Mouse (Mus musculus): ENCODE data around the gene N4bp2. TPM values are rescaled to one million over a fixed set of nuclear protein-coding genes. Genes with fewer than 3 reads are reported as not detected.
"Not testable (repeated sequence)": the region's sequence is repeated elsewhere in the genome, so short reads cannot be mapped to it uniquely, and the experiment has no call there.

Gene N4bp2
- 3.4 and 4.3 TPM in 2 replicates for polyA plus RNA-seq (2012; ENCODE audit: insufficient read depth, low replicate concordance)

DNA sequence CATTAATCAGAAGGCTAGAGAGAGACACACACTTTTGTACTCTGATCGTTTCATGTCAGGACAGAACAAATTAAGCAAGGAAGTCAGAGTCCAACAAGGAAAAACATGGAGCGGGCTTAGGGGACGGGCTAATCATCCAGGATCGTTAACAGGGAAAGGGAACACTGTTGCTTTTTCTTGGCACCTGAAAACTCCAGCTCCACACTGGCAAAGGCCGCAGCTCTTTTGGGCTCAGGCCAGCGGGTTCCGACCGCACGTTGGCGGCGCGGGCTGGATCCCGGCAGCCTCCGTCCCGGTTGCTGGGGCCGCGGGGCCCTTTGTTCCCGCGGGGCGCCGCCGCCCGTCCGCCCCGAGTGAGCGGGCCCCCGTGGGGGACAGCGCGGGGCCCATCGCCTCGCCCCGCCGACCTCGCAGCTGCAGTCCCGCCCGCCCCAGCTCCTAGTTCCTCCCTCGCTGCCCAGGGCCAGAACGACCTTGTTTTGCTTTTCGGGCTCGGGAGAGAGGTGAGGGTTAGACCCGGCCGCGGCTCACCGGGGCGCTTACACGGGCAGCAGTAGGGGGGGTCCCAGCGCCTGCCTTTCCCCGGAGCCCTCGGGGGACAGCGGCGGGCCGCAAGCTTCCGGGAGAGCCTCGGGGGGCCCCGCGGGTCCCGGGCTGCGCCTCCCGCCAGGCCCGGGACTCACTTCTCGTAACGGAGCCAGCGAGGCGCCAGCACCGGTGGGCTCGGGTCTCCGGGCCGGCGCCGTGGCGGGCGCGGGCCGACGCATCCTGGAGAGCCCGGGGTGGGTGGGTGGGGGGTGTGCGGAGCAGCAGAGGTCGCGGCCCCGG is at the start of gene N4bp2:
Gene N4bp2 (plus strand): TSS at position 434 of the 828 bp plus-strand sequence.
- Histone ChIP-seq H3K4me1 (peaks cover 27% of the 10 kb centered on the region), H3K27me3 (replicated peaks) (no peaks in the 10 kb centered on the region), H3K4me3 (replicated peaks) (peak within 1 kb of the TSS; percentile 97), H3K36me3 (replicated peaks; ENCODE audit: low read length) (peaks cover 7% of the 10 kb centered on the region), H3K9me3 (no peaks in the 10 kb centered on the region)
- TF ChIP-seq FLI1 (IDR thresholded peaks at IDR 0.05; ENCODE audit: low read length) = no peak
- no peak for TF ChIP-seq GATA1 (IDR thresholded peaks at IDR 0.05; ENCODE audit: borderline replicate concordance, low read length)

DNA sequence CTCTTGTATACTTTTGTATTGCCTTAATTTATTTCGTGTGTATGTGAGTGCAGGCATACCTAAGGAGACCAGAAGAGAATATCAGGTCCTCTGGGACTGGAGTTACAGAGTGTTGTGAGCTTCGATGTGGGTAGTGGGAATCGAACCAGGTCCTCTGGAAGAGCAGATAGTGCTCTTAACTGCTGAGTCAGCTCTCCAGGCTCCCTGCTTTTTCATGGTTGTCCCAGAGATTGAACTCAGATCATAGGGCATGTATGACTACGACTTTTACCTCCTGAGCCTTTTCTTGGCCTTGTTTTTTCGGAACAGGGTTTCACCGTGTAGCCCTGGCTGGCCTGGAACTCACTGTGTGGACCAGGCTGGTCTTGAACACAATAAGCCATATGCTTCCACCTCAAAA is 48.2 kb upstream of the N4bp2 start:
- TF ChIP-seq GATA1 (IDR thresholded peaks at IDR 0.05; ENCODE audit: borderline replicate concordance, low read length) (no peak), FLI1 (IDR thresholded peaks at IDR 0.05; ENCODE audit: low read length) (no peak)
- no peak overlapping the region for H3K4me3 ChIP-seq (replicated peaks)
- H3K9me3 ChIP-seq = no peaks in the 10 kb centered on the region
- peaks cover 31% of the 10 kb centered on the region for H3K4me1 ChIP-seq
- H3K36me3 ChIP-seq (replicated peaks; ENCODE audit: low read length) = peaks cover 3% of the 10 kb centered on the region
- no peaks in the 10 kb centered on the region for H3K27me3 ChIP-seq (replicated peaks)

DNA sequence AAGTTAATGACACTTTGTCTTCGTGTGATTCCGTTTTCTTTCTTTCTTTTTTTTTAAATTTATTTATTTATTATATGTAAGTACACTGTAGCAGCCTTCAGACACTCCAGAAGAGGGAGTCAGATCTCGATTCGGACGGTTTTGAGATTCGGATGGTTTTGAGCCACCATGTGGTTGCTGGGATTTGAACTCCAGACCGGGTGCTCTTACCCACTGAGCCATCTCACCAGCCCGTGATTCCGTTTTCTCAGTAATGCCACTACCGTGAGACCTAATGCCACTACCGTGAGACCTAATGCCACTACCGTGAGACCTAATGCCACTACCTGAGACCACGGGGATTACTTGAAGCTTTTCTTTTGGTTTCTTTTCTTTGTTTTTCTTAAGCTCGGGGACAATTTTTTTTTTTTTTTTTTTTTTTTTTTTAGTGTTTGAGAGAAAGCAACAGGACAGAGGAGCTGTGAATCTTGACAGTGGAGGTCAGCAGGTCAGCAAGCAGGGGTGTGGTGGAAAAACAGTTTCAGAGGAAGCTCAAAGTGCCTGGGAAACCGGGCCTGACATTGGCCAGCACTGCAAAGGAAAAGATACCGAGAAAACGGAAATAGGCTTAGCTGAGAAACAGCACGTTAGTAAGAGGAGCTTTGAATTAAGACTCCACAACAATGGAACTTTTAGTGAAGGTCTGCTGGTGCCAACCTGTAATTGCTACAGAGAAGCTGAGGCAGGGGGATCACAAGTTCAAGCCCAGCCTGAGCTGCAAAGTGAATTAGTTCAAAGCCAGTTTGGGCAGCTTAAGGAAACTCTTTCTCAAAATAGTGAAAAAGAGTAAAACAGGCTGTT is 46.0 kb upstream of the N4bp2 start:
- Histone ChIP-seq H3K4me3 (replicated peaks) (peak overlapping the region; percentile 33), H3K9me3 (no peaks in the 10 kb centered on the region), H3K36me3 (replicated peaks; ENCODE audit: low read length) (peaks cover 13% of the 10 kb centered on the region), H3K27me3 (replicated peaks) (no peaks in the 10 kb centered on the region), H3K4me1 (peaks cover 23% of the 10 kb centered on the region)
- TF ChIP-seq GATA1 (IDR thresholded peaks at IDR 0.05; ENCODE audit: borderline replicate concordance, low read length) = no peak
- no peak for TF ChIP-seq FLI1 (IDR thresholded peaks at IDR 0.05; ENCODE audit: low read length)

GRCm38 (mm10) chr5:65717903-65718211 is 45.5 kb upstream of the N4bp2 start:
- not testable (repeated sequence) for H3K27me3 ChIP-seq (replicated peaks); H3K9me3 ChIP-seq
- Histone ChIP-seq H3K4me3 (replicated peaks) (peak overlapping the region; percentile 33), H3K4me1 (peaks cover 29% of the 10 kb centered on the region), H3K36me3 (replicated peaks; ENCODE audit: low read length) (peaks cover 13% of the 10 kb centered on the region)

DNA sequence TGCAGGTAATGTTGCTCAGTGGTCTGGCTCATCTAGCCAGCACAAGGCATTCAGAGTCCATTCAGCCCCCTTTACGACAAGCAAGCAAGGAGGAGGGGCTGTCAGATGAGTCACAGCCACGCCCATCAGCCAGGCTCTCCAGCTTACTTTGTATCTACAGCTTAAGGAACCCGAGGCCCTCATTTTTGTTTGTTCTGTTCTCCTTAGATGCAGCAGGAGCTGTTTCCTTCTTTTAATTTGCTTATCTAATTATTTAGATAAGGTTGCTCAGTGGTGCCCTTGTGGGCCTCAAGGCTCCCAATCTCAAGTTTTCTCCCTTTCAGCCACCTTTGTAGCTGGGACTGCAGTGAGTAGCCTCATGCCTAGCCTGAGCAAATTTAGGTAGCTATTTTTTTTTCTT is 45.0 kb upstream of the N4bp2 start:
- H3K9me3 ChIP-seq = no peaks in the 10 kb centered on the region
- no peaks in the 10 kb centered on the region for H3K27me3 ChIP-seq (replicated peaks)
- H3K4me3 ChIP-seq (replicated peaks) = no peak overlapping the region
- no peak for TF ChIP-seq FLI1 (IDR thresholded peaks at IDR 0.05; ENCODE audit: low read length)
- no peak for TF ChIP-seq GATA1 (IDR thresholded peaks at IDR 0.05; ENCODE audit: borderline replicate concordance, low read length)
- peaks cover 34% of the 10 kb centered on the region for H3K4me1 ChIP-seq
- H3K36me3 ChIP-seq (replicated peaks; ENCODE audit: low read length) = peaks cover 13% of the 10 kb centered on the region

GRCm38 (mm10) chr5:65724311-65725054 is 38.8 kb upstream of the N4bp2 start:
- no peaks in the 10 kb centered on the region for H3K9me3 ChIP-seq
- peak overlapping the region; percentile 90 for H3K4me3 ChIP-seq (replicated peaks)
- TF ChIP-seq FLI1 (IDR thresholded peaks at IDR 0.05; ENCODE audit: low read length) = no peak
- TF ChIP-seq GATA1 (IDR thresholded peaks at IDR 0.05; ENCODE audit: borderline replicate concordance, low read length) = no peak
- H3K36me3 ChIP-seq (replicated peaks; ENCODE audit: low read length) = peaks cover 13% of the 10 kb centered on the region
- H3K27me3 ChIP-seq (replicated peaks) = no peaks in the 10 kb centered on the region
- peaks cover 56% of the 10 kb centered on the region for H3K4me1 ChIP-seq

DNA sequence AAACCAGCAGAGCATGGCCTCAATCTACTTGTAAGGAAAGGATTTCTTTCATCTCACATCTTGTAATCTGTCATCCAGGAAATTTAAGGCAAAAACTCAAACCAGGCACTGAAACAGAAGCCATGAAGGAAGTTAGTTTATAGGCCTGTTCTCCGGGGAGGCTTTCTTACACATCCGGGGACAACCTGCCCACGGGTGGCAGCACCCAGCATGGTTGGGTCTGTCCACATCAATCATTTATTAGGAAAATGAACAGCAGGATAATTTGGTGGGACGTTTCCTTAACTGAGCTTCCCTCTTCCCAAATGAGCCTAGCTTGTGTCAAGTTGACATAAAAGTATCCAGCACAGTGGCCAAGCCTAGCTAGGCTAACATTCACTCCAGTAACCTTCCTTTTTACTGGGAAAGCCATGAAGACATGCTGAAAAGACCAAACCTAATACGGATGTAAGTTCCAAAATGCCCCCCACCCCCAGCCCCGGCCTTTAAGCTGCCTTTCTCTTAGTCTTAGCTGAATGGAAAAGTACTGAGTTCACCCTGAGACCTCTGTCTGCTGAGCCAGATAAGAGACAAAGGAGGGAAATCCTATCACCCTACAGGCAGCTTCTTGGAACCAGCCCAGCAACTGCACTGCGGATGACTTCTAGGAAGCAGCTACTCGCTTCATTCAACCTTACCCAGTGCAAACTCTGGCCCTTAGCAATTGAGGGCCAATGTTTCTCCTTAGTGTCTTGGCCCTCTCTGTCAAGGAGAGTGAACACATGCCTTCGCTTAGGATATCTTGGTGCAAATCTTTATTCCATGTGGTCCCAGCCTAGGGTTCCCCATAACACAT is 31.9 kb upstream of the N4bp2 start:
- Histone ChIP-seq H3K4me3 (replicated peaks) (peak overlapping the region; percentile 7), H3K4me1 (peaks cover 61% of the 10 kb centered on the region), H3K27me3 (replicated peaks) (no peaks in the 10 kb centered on the region), H3K9me3 (0 out of 2 replicates have a peak, but pooled peaks cover 4% of the 10 kb centered on the region), H3K36me3 (replicated peaks; ENCODE audit: low read length) (peaks cover 4% of the 10 kb centered on the region)
- TF ChIP-seq FLI1 (IDR thresholded peaks at IDR 0.05; ENCODE audit: low read length) (no peak), GATA1 (IDR thresholded peaks at IDR 0.05; ENCODE audit: borderline replicate concordance, low read length) (peak; percentile 11; the same call in 1 of the 3 replicates)

- Histone ChIP-seq H3K4me3 (replicated peaks) (no peak overlapping the region), H3K4me1 (peaks cover 62% of the 10 kb centered on the region), H3K27me3 (replicated peaks) (no peaks in the 10 kb centered on the region), H3K9me3 (0 out of 2 replicates have a peak, but pooled peaks cover 4% of the 10 kb centered on the region), H3K36me3 (replicated peaks; ENCODE audit: low read length) (peaks cover 4% of the 10 kb centered on the region)
- TF ChIP-seq FLI1 (IDR thresholded peaks at IDR 0.05; ENCODE audit: low read length) (no peak), GATA1 (IDR thresholded peaks at IDR 0.05; ENCODE audit: borderline replicate concordance, low read length) (no peak)
Measured at GRCm38 (mm10) chr5:65735601-65736000, 27.7 kb upstream of the N4bp2 start.

GRCm38 (mm10) chr5:65739366-65739765 is 24.0 kb upstream of the N4bp2 start:
- H3K4me1 ChIP-seq = peaks cover 52% of the 10 kb centered on the region

More at GRCm38 (mm10) chr5:65739366-65739765, 24.0 kb upstream of the N4bp2 start:
- Histone ChIP-seq H3K4me3 (replicated peaks) (peak overlapping the region; percentile 85), H3K36me3 (replicated peaks; ENCODE audit: low read length) (peaks cover 17% of the 10 kb centered on the region), H3K27me3 (replicated peaks) (no peaks in the 10 kb centered on the region), H3K9me3 (0 out of 2 replicates have a peak, but pooled peaks cover 4% of the 10 kb centered on the region)
- TF ChIP-seq FLI1 (IDR thresholded peaks at IDR 0.05; ENCODE audit: low read length) = no peak
- no peak for TF ChIP-seq GATA1 (IDR thresholded peaks at IDR 0.05; ENCODE audit: borderline replicate concordance, low read length)

Measured in megakaryocyte, embryonic 14.5 days (primary cell).